ENCODE assay signal across 8 mouse cellular contexts in genomic region chr14:79106655-79107515, GRCm38 (mm10).
DNase-seq lines count a peak whose midpoint lies in the region; ATAC-seq and TF ChIP-seq lines count a peak whose summit lies in the region.

No protein-coding gene starts in this region.

- H3K4me2 ChIP-seq in embryonic facial prominence, embryonic 13.5 days, result peak overlapping the region; percentile 35
- no peak overlapping the region for H3K4me2 ChIP-seq in limb, embryonic 11.5 days (ENCODE audit: low read depth, severe bottlenecking)
- H3K4me2 ChIP-seq in midbrain, postnatal 0 days (ENCODE audit: low read depth, low read length, poor library complexity, severe bottlenecking), result peak overlapping the region; percentile 36

- no peaks in the 10 kb centered on the region for H3K36me3 ChIP-seq in embryonic facial prominence, embryonic 13.5 days
- H3K36me3 ChIP-seq in limb, embryonic 11.5 days (ENCODE audit: control insufficient read depth, insufficient read depth, low read length), result no peaks in the 10 kb centered on the region
- no peaks in the 10 kb centered on the region for H3K36me3 ChIP-seq in midbrain, postnatal 0 days (ENCODE audit: insufficient read depth, low read length)

- peak; percentile 61 to 68 for DNase-seq in B cell, adult 2 months
- DNase-seq in adrenal gland, postnatal 36 days, result peak; percentile 69 to 75
- peak; percentile 70 for DNase-seq in heart, adult 8-10 months (ENCODE audit: low spot score)
- peak; percentile 42 to 73 for DNase-seq in kidney, adult 8-10 months
- peak; percentile 85 for DNase-seq in limb, embryonic 11.5 days (ENCODE audit: low spot score)
- DNase-seq in midbrain, postnatal 0 days (ENCODE audit: low spot score), result peak; percentile 90
- peak; percentile 38 to 77 for DNase-seq in spleen, postnatal 4 days (ENCODE audit: low spot score in 2 of 2)

- H3K9me3 ChIP-seq in embryonic facial prominence, embryonic 13.5 days, result no peaks in the 10 kb centered on the region
- no peaks in the 10 kb centered on the region for H3K9me3 ChIP-seq in limb, embryonic 11.5 days (ENCODE audit: control insufficient read depth, low read length)
- no peaks in the 10 kb centered on the region for H3K9me3 ChIP-seq in midbrain, postnatal 0 days (ENCODE audit: low read length)

- no peaks in the 10 kb centered on the region for H3K4me1 ChIP-seq in embryonic facial prominence, embryonic 13.5 days
- no peaks in the 10 kb centered on the region for H3K4me1 ChIP-seq in limb, embryonic 11.5 days (ENCODE audit: control insufficient read depth, insufficient read depth, low read length)
- no peaks in the 10 kb centered on the region for H3K4me1 ChIP-seq in midbrain, postnatal 0 days (ENCODE audit: insufficient read depth, low read length)

- peak; percentile 84 for TF ChIP-seq CTCF in midbrain, postnatal 0 days (IDR thresholded peaks at IDR 0.05)

- WGBS in embryonic facial prominence, embryonic 13.5 days, result 33% methylated on average over 14 of the region's 14 CpGs
- 41% methylated on average over 14 of the region's 14 CpGs for WGBS in limb, embryonic 11.5 days
- 28% methylated on average over 14 of the region's 14 CpGs for WGBS in midbrain, postnatal 0 days

- H3K27me3 ChIP-seq in embryonic facial prominence, embryonic 13.5 days, result no peaks in the 10 kb centered on the region
- H3K27me3 ChIP-seq in limb, embryonic 11.5 days (ENCODE audit: control insufficient read depth, insufficient read depth, low read length), result no peaks in the 10 kb centered on the region
- no peaks in the 10 kb centered on the region for H3K27me3 ChIP-seq in midbrain, postnatal 0 days (ENCODE audit: insufficient read depth, low read length)

- no peak overlapping the region for H3K4me3 ChIP-seq in embryonic facial prominence, embryonic 13.5 days
- H3K4me3 ChIP-seq in limb, embryonic 11.5 days (ENCODE audit: low read depth, low read length), result no peak overlapping the region
- H3K4me3 ChIP-seq in midbrain, postnatal 0 days (ENCODE audit: low read depth, low read length), result no peak overlapping the region

- no peak for ATAC-seq in embryonic facial prominence, embryonic 13.5 days (ENCODE audit: insufficient number of reproducible peaks, insufficient read depth, low FRiP score, low TSS enrichment, low read depth)
- ATAC-seq in limb, embryonic 11.5 days (ENCODE audit: insufficient number of reproducible peaks, low FRiP score, low TSS enrichment, low read depth), result no peak
- ATAC-seq in midbrain, postnatal 0 days (ENCODE audit: low FRiP score), result peak; percentile 79

- no peak overlapping the region for H3K27ac ChIP-seq in embryonic facial prominence, embryonic 13.5 days
- H3K27ac ChIP-seq in limb, embryonic 11.5 days (replicated peaks; ENCODE audit: low read depth, low read length), result no peak overlapping the region
- H3K27ac ChIP-seq in midbrain, postnatal 0 days (ENCODE audit: low read depth, low read length), result no peak overlapping the region

- H3K9ac ChIP-seq in embryonic facial prominence, embryonic 13.5 days, result no peak overlapping the region
- H3K9ac ChIP-seq in limb, embryonic 11.5 days (ENCODE audit: low read length), result no peak overlapping the region
- H3K9ac ChIP-seq in midbrain, postnatal 0 days (replicated peaks; ENCODE audit: low read length, poor library complexity, severe bottlenecking), result no peak overlapping the region
